Mouse (Mus musculus): ENCODE data around the gene Sergef.

GRCm38 (mm10) chr7:46588005-46588404 lies 51.6 kb downstream of the Sergef start:
- TF ChIP-seq MAFK (IDR thresholded peaks at IDR 0.05; ENCODE audit: insufficient read depth, low read depth, low read length) (no peak), HCFC1 (IDR thresholded peaks at IDR 0.05; ENCODE audit: borderline replicate concordance, insufficient read depth, low read length) (no peak), CHD2 (IDR thresholded peaks at IDR 0.05; ENCODE audit: low read depth, low read length) (no peak), ZC3H11A (IDR thresholded peaks at IDR 0.05; ENCODE audit: borderline replicate concordance, low read depth, low read length) (no peak)

Measured in ES-E14 (cell line).